Mouse (Mus musculus): ENCODE data around the gene Get4.

The Get4 gene

GRCm38 (mm10) chr5:139241022-139241761 lies 10.9 kb upstream of the Get4 start:
- no peak for DNase-seq (ENCODE audit: low spot score in 2 of 2)

GRCm38 (mm10) chr5:139243384-139243783 lies 8.7 kb upstream of the Get4 start:
- DNase-seq (ENCODE audit: low spot score in 2 of 2), result no peak

GRCm38 (mm10) chr5:139247767-139248166 lies 4.4 kb upstream of the Get4 start:
- DNase-seq (ENCODE audit: low spot score in 2 of 2), result no peak

- no peak for DNase-seq (ENCODE audit: low spot score in 2 of 2)
These were observed 3.3 kb upstream of the Get4 start for GRCm38 (mm10) chr5:139248846-139249245.

GRCm38 (mm10) chr5:139251279-139251678 lies 845 bp upstream of the Get4 start:
- no peak for DNase-seq (ENCODE audit: low spot score in 2 of 2)

- no peak for DNase-seq (ENCODE audit: low spot score in 2 of 2)
These were observed 416 bp upstream of the Get4 start for GRCm38 (mm10) chr5:139251736-139252080.

- no peak for DNase-seq (ENCODE audit: low spot score in 2 of 2)
These were observed 754 bp downstream of the Get4 start for GRCm38 (mm10) chr5:139252910-139253245.

- DNase-seq (ENCODE audit: low spot score in 2 of 2), result no peak
These were observed 1.2 kb downstream of the Get4 start for GRCm38 (mm10) chr5:139253301-139253741.

- no peak for DNase-seq (ENCODE audit: low spot score in 2 of 2)
These were observed 2.8 kb downstream of the Get4 start for GRCm38 (mm10) chr5:139254938-139255337.

GRCm38 (mm10) chr5:139255777-139256176 lies 3.7 kb downstream of the Get4 start:
- no peak for DNase-seq (ENCODE audit: low spot score in 2 of 2)

GRCm38 (mm10) chr5:139256211-139256765 lies 4.2 kb downstream of the Get4 start:
- no peak for DNase-seq (ENCODE audit: low spot score in 2 of 2)

- no peak for DNase-seq (ENCODE audit: low spot score in 2 of 2)
These were observed 5.1 kb downstream of the Get4 start for GRCm38 (mm10) chr5:139257265-139257664.

GRCm38 (mm10) chr5:139257818-139258217 lies 5.7 kb downstream of the Get4 start:
- DNase-seq (ENCODE audit: low spot score in 2 of 2), result no peak

GRCm38 (mm10) chr5:139258371-139259035 lies 6.4 kb downstream of the Get4 start:
- no peak for DNase-seq (ENCODE audit: low spot score in 2 of 2)

GRCm38 (mm10) chr5:139259853-139260252 lies 7.7 kb downstream of the Get4 start:
- no peak for DNase-seq (ENCODE audit: low spot score in 2 of 2)

GRCm38 (mm10) chr5:139261403-139261802 lies 9.3 kb downstream of the Get4 start:
- no peak for DNase-seq (ENCODE audit: low spot score in 2 of 2)

- no peak for DNase-seq (ENCODE audit: low spot score in 2 of 2)
These were observed 15.5 kb downstream of the Get4 start for GRCm38 (mm10) chr5:139267661-139268060.

- no peak for DNase-seq (ENCODE audit: low spot score in 2 of 2)
These were observed 18.8 kb downstream of the Get4 start for GRCm38 (mm10) chr5:139270806-139271521.

GRCm38 (mm10) chr5:139271994-139272554 lies 19.9 kb downstream of the Get4 start:
- no peak for DNase-seq (ENCODE audit: low spot score in 2 of 2)

- peak in 1 of 2 experiments; percentile 38 for DNase-seq (ENCODE audit: low spot score in 2 of 2)
These were observed 25.2 kb downstream of the Get4 start for GRCm38 (mm10) chr5:139277287-139277686.

- no peak for DNase-seq (ENCODE audit: low spot score in 2 of 2)
These were observed 29.4 kb downstream of the Get4 start for GRCm38 (mm10) chr5:139281373-139282112.

Data from frontal cortex, postnatal 25 days (tissue).